Mouse (Mus musculus): ENCODE measurements around the gene Tdg. TPM values are rescaled to one million over a fixed set of nuclear protein-coding genes. Genes with fewer than 3 reads are reported as not detected.

Gene Tdg
- total and polyA plus RNA-seq, 3 experiments: 27.6 to 79.1 TPM; not detected in 1

- TF ChIP-seq GATA1 (IDR thresholded peaks at IDR 0.05; ENCODE audit: low read depth, low read length): peak; percentile 72
- TF ChIP-seq USF2 (IDR thresholded peaks at IDR 0.05; ENCODE audit: borderline replicate concordance in 1 of 2, insufficient read depth in 1 of 2, low read depth in 1 of 2, low read length in 2 of 2): no peak
- TF ChIP-seq ETS1 (IDR thresholded peaks at IDR 0.05; ENCODE audit: low read depth, low read length): peak; percentile 33; the same call in 1 of the 2 replicates
These were observed 37.0 kb downstream of the Tdg start (continued) for GRCm38 (mm10) chr10:82666436-82667234.

DNA sequence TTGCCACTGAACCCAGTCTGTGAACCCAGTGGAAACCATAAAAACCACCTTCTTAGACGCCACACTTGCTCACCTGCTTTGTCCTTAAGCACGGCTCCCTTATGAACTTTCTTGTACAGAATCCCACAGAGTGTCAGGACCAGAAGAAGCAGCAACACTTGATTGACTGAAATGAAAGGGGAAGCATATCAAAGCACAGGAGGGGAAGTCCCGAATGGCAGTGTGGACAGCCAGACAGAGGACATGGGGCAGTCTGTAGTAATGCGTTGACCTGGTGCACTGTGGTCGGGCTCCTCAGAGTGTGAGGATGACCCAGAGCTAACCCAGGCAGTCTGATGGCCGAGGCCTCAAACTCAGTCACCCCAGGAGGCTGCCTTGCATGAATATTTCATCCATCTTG, 40.6 kb downstream of the Tdg start:
- TF ChIP-seq E2F4 (IDR thresholded peaks at IDR 0.05; ENCODE audit: borderline replicate concordance, low read depth, low read length): no peak
- no peak overlapping the region for H3K4me3 ChIP-seq (ENCODE audit: control insufficient read depth in 1 of 2, insufficient read depth in 1 of 2, low read depth in 2 of 2, low read length in 2 of 2)
- H3K9ac ChIP-seq (ENCODE audit: control insufficient read depth, low read depth, low read length, poor library complexity, severe bottlenecking): no peak overlapping the region
- H3K27ac ChIP-seq (ENCODE audit: control insufficient read depth, low read depth, low read length): no peak overlapping the region
- no peaks in the 10 kb centered on the region for H3K9me3 ChIP-seq (replicated peaks; ENCODE audit: insufficient read depth, low read length)
- H3K4me1 ChIP-seq (ENCODE audit: control insufficient read depth in 1 of 2, insufficient read depth in 2 of 2, low read length in 2 of 2): no peaks in the 10 kb centered on the region
- H3K79me2 ChIP-seq (ENCODE audit: control insufficient read depth, insufficient read depth, low read length, poor library complexity): no peaks in the 10 kb centered on the region; the same call in 1 of the 2 replicates
- H3K36me3 ChIP-seq (ENCODE audit: control insufficient read depth in 1 of 2, insufficient read depth in 2 of 2, low read length in 2 of 2): no peaks in the 10 kb centered on the region
- no peak for DNase-seq (ENCODE audit: low read depth, low spot score)
- no peaks in the 10 kb centered on the region; a peak in 1 of 4 replicates for H3K27me3 ChIP-seq (ENCODE audit: control insufficient read depth in 1 of 2, insufficient read depth in 2 of 2, low read length in 2 of 2)

DNA sequence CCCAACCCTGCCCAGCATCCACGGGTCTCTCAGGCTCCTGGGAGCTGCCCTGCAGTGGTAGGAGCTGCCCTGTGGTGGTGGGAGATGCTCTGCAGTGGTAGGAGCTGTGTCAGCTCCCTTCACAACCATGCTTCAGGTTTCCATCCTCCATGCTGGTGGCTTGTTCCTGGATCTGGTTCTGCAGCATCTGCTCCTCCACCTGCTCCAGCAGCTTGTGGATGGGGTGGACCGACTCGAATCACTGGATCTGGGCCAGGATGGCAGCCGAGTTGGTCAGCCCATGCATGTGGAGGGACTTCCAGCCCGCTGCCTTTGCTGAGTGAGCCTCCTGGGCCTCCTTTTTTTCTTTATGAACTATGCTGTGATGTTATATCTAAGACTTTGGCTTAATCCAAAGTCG, 47.3 kb downstream of the Tdg start:
- Histone ChIP-seq H3K4me1 (ENCODE audit: control insufficient read depth in 1 of 2, insufficient read depth in 2 of 2, low read length in 2 of 2) (no peaks in the 10 kb centered on the region), H3K79me2 (ENCODE audit: control insufficient read depth, insufficient read depth, low read length, poor library complexity) (no peaks in the 10 kb centered on the region), H3K9ac (ENCODE audit: control insufficient read depth, low read depth, low read length, poor library complexity, severe bottlenecking) (no peak overlapping the region), H3K9me3 (replicated peaks; ENCODE audit: insufficient read depth, low read length) (no peaks in the 10 kb centered on the region), H3K27me3 (ENCODE audit: control insufficient read depth in 1 of 2, insufficient read depth in 2 of 2, low read length in 2 of 2) (no peaks in the 10 kb centered on the region; a peak in 1 of 4 replicates), H3K36me3 (ENCODE audit: control insufficient read depth in 1 of 2, insufficient read depth in 2 of 2, low read length in 2 of 2) (no peaks in the 10 kb centered on the region), H3K27ac (ENCODE audit: control insufficient read depth, low read depth, low read length) (no peak overlapping the region), H3K4me3 (ENCODE audit: control insufficient read depth in 1 of 2, insufficient read depth in 1 of 2, low read depth in 2 of 2, low read length in 2 of 2) (no peak overlapping the region)
- TF ChIP-seq POLR2AphosphoS5 (IDR thresholded peaks at IDR 0.05; ENCODE audit: borderline replicate concordance, low read depth, low read length): no peak
- no peak for TF ChIP-seq GABPA (IDR thresholded peaks at IDR 0.05; ENCODE audit: low read depth, low read length)
- TF ChIP-seq MAZ (IDR thresholded peaks at IDR 0.05; ENCODE audit: low read depth, low read length): no peak
- no peak for TF ChIP-seq TAL1 (IDR thresholded peaks at IDR 0.05; ENCODE audit: low read length)
- TF ChIP-seq RCOR1 (IDR thresholded peaks at IDR 0.05; ENCODE audit: low read depth, low read length): no peak
- no peak for TF ChIP-seq ZMIZ1 (IDR thresholded peaks at IDR 0.05; ENCODE audit: low read depth, low read length)
- TF ChIP-seq USF2 (IDR thresholded peaks at IDR 0.05; ENCODE audit: borderline replicate concordance in 1 of 2, insufficient read depth in 1 of 2, low read depth in 1 of 2, low read length in 2 of 2): no peak
- TF ChIP-seq MAFK (IDR thresholded peaks at IDR 0.05; ENCODE audit: borderline replicate concordance, low read depth, low read length): no peak
- no peak for TF ChIP-seq CTCF (IDR thresholded peaks at IDR 0.05 in 2 of 3, conservative IDR thresholded peaks at IDR 0.05 in 1 of 3; ENCODE audit: control insufficient read depth in 1 of 3, insufficient read depth in 1 of 3, low read depth in 2 of 3, low read length in 3 of 3, poor library complexity in 1 of 3, severe bottlenecking in 1 of 3)
- no peak for TF ChIP-seq NELFE (IDR thresholded peaks at IDR 0.05; ENCODE audit: low read depth, low read length)
- no peak for TF ChIP-seq SIN3A (IDR thresholded peaks at IDR 0.05; ENCODE audit: low read length)
- TF ChIP-seq ZC3H11A (IDR thresholded peaks at IDR 0.05; ENCODE audit: low read depth, low read length): no peak
- TF ChIP-seq MEF2A (IDR thresholded peaks at IDR 0.05; ENCODE audit: extremely low read depth, insufficient replicate concordance, low read depth, low read length, poor library complexity, severe bottlenecking): no peak
- no peak for TF ChIP-seq E2F4 (IDR thresholded peaks at IDR 0.05; ENCODE audit: borderline replicate concordance, low read depth, low read length)
- TF ChIP-seq MXI1 (IDR thresholded peaks at IDR 0.05; ENCODE audit: low read depth, low read length): no peak
- TF ChIP-seq MYB (IDR thresholded peaks at IDR 0.05; ENCODE audit: low read depth, low read length): no peak
- no peak for DNase-seq (ENCODE audit: low read depth, low spot score)
